Mouse (Mus musculus): ENCODE measurements at regions not wholly inside any gene's neighbourhood (a gene's known extent, or its start where the extent isn't known, plus 50 kb on each side); places are given as distances from the start of the nearest gene placed in this dataset.

DNA sequence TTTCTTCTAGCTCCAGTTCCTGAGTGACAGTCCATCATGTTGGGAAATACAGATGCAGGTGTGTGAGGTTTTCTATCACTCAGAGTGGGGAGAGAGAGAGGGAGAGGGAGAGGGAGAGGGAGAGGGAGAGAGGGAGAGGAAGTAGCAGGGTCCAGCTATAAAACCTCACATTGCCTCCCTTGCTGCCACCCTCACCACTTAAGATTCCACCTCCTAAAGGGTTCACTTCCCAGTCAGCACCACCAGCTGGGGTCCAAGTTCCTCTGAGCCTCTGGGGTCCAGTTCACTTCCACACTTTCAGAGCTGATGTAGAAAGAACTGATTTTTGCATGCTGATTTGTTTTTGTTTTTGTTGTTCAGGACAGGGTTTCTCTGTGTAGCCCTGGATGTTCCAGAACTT lies 98.6 kb downstream of the Gm11077 start:
- TF ChIP-seq POLR2A (IDR thresholded peaks at IDR 0.05; ENCODE audit: borderline replicate concordance, low read depth, low read length) = no peak
- TF ChIP-seq CTCF (IDR thresholded peaks at IDR 0.05; ENCODE audit: low read depth, low read length) = no peak
